Mouse (Mus musculus) embryo, embryonic 9.5 days (tissue): ENCODE measurements around the gene BC080695.
"Not testable (repeated sequence)": the region's sequence is repeated elsewhere in the genome, so short reads cannot be mapped to it uniquely, and the experiment has no call there.

Experiments used
- DNase-seq: peaks from one replicate; pipeline ENCODE4 v3.0.0-alpha.2; 2017; ENCODE audit errors: extremely low spot score

Gene BC080695

GRCm38 (mm10) chr4:143551400-143551799 is at the start of gene BC080695, which contains the start of gene Gm13057:
BC080695 (plus strand) TSS chr4:143551700.
Gm13057 (plus strand) TSS chr4:143551709.
- not testable (repeated sequence) for DNase-seq

- DNase-seq: no peak
These were observed 40.5 kb upstream of the BC080695 start, which contains the start of gene Gm13043 for GRCm38 (mm10) chr4:143511043-143511442. Gm13043 (plus strand) TSS chr4:143511343.

GRCm38 (mm10) chr4:143535654-143536053 is 15.8 kb upstream of the BC080695 start, which contains the start of gene Gm13040:
Gm13040 (plus strand) TSS chr4:143535954.
- not testable (repeated sequence) for DNase-seq

GRCm38 (mm10) chr4:143611927-143612326 is 60.4 kb downstream of the BC080695 start:
- DNase-seq: not testable (repeated sequence)

- not testable (repeated sequence) for DNase-seq
These were observed 63.2 kb downstream of the BC080695 start, which contains the start of gene Gm13083 for GRCm38 (mm10) chr4:143614703-143615102. Gm13083 (plus strand) TSS chr4:143615003.

- not testable (repeated sequence) for DNase-seq
These were observed 66.6 kb downstream of the BC080695 start for GRCm38 (mm10) chr4:143618101-143618500.
